Mouse (Mus musculus) bone marrow, adult 2 months (tissue): Measurements from ENCODE around the gene Tnfsfm13. TPM values are rescaled to one million over a fixed set of nuclear protein-coding genes. Genes with fewer than 3 reads are reported as not detected.

ENCODE experiments used
- H3K27ac ChIP-seq: fragments of 200-500 bp; 2 replicates; pipeline ENCODE4 v1.5.1; 2012; ENCODE audit warnings: low read depth, mild to moderate bottlenecking, control low read depth, inconsistent platforms, low read length; ENCODE audit not compliant: control insufficient read depth, poor library complexity, insufficient read depth
- H3K4me1 ChIP-seq: fragments of 200-500 bp; 2 replicates; pipeline ENCODE4 v1.6.1; 2011; ENCODE audit warnings: low read length; ENCODE audit not compliant: control insufficient read depth, insufficient read depth
- H3K4me3 ChIP-seq: fragments of 200-500 bp; replicated peaks from 2 replicates; pipeline ENCODE3; 2011; ENCODE audit warnings: mild to moderate bottlenecking, low read depth, low read length, control low read depth; ENCODE audit not compliant: control insufficient read depth
- CTCF ChIP-seq: fragments of 200-500 bp; IDR thresholded peaks from 2 replicates; pipeline ENCODE4 v1.5.1; 2011; ENCODE audit warnings: low read length, control low read depth; ENCODE audit not compliant: control insufficient read depth, insufficient read depth
- POLR2A ChIP-seq: fragments of 200-500 bp; IDR thresholded peaks from 2 replicates; pipeline ENCODE4 v1.6.1; 2011; ENCODE audit warnings: low read depth, mild to moderate bottlenecking, control low read depth, low read length, borderline replicate concordance; ENCODE audit not compliant: control insufficient read depth
- WGBS: fragments of 180-500 bp; shearing (Covaris S2); methylation state at CpG from one replicate; pipeline ENCODE4 v1.1.7; 2018; 5-methylcytosine and 5-hydroxymethylcytosine counted together
- polyA plus RNA-seq: library from polyadenylated mRNA; stranded (reverse); fragments of >200 nt; gene quantifications from 2 replicates; pipeline ENCODE4 v1.2.4, GENCODE M21; 2011; ENCODE audit warnings: low replicate concordance; ENCODE audit not compliant: missing spikeins, insufficient read depth, insufficient read length

Tnfsfm13 gene
- polyA plus RNA-seq, 1 experiment, result 17.0 TPM

DNA sequence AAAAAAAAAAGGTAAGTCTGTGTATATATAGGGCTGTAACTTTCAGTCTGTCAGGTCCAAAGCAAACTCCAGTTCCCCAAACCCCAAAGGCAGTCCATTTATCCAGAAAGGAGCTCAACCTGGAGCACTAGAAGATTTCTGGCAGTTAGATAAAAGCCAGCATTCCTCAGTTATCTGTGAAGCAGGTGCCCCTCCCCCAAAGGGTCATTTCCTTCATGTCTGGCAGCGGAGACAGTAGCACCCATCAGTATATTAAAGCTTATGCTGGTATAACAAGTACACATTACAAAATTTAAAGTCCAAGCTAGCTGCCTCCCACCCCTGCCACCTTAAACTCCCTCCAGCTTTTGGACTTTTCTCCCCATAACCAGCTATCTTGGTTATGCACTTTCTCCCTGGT, 3.7 kb upstream of the Tnfsfm13 start:
- Histone ChIP-seq H3K27ac (no peak overlapping the region), H3K4me1 (peaks cover 1% of the 10 kb centered on the region; the same call in 1 of the 2 replicates), H3K4me3 (no peak overlapping the region)
- TF ChIP-seq POLR2A (no peak), CTCF (no peak)
- WGBS, result 61% methylated on average over 1 of the region's 1 CpGs

- no peak for TF ChIP-seq CTCF
- TF ChIP-seq POLR2A, result no peak
- Histone ChIP-seq H3K4me3 (no peak overlapping the region), H3K4me1 (peaks cover 1% of the 10 kb centered on the region; the same call in 1 of the 2 replicates), H3K27ac (no peak overlapping the region)
- WGBS, result 72% methylated on average over 5 of the region's 5 CpGs
These were observed 2.7 kb upstream of the Tnfsfm13 start for GRCm38 (mm10) chr11:69698574-69698973.

- TF ChIP-seq CTCF (no peak), POLR2A (no peak)
- Histone ChIP-seq H3K27ac (no peak overlapping the region), H3K4me3 (no peak overlapping the region), H3K4me1 (peaks cover 1% of the 10 kb centered on the region; the same call in 1 of the 2 replicates)
- WGBS, result 83% methylated on average over 3 of the region's 3 CpGs
These were observed 1.5 kb upstream of the Tnfsfm13 start for GRCm38 (mm10) chr11:69697396-69697795.

DNA sequence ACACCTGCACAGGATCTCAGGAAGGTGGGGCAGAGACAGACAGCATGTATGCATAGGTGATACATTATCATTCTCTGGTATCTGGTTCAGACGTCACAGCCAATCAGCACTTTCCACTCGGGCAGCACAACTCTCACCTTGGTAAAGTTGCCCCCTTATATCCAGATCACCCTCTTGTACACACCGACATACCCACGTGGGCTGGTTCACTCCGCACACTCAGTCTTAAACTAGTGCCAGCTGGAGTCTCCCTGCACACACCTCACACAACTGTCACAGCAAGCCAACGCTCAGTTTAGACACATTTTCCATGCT, 895 bp downstream of the Tnfsfm13 start:
- no peak for TF ChIP-seq POLR2A
- TF ChIP-seq CTCF, result no peak
- Histone ChIP-seq H3K4me1 (peaks cover 1% of the 10 kb centered on the region; the same call in 1 of the 2 replicates), H3K4me3 (peak overlapping the region; percentile 43), H3K27ac (peak overlapping the region; percentile 50; the same call in 1 of the 2 replicates)
- 67% methylated on average over 6 of the region's 6 CpGs for WGBS

GRCm38 (mm10) chr11:69693421-69693965, 2.4 kb downstream of the Tnfsfm13 start:
- no peak overlapping the region for H3K27ac ChIP-seq
- WGBS, result 66% methylated on average over 11 of the region's 11 CpGs
- peaks cover 1% of the 10 kb centered on the region; the same call in 1 of the 2 replicates for H3K4me1 ChIP-seq
- TF ChIP-seq POLR2A (no peak), CTCF (no peak)
- no peak overlapping the region for H3K4me3 ChIP-seq

- TF ChIP-seq CTCF (no peak), POLR2A (no peak)
- Histone ChIP-seq H3K27ac (no peak overlapping the region), H3K4me3 (no peak overlapping the region), H3K4me1 (peaks cover 1% of the 10 kb centered on the region; the same call in 1 of the 2 replicates)
- 83% methylated on average over 6 of the region's 6 CpGs for WGBS
These were observed 3.0 kb downstream of the Tnfsfm13 start for GRCm38 (mm10) chr11:69692863-69693262.

DNA sequence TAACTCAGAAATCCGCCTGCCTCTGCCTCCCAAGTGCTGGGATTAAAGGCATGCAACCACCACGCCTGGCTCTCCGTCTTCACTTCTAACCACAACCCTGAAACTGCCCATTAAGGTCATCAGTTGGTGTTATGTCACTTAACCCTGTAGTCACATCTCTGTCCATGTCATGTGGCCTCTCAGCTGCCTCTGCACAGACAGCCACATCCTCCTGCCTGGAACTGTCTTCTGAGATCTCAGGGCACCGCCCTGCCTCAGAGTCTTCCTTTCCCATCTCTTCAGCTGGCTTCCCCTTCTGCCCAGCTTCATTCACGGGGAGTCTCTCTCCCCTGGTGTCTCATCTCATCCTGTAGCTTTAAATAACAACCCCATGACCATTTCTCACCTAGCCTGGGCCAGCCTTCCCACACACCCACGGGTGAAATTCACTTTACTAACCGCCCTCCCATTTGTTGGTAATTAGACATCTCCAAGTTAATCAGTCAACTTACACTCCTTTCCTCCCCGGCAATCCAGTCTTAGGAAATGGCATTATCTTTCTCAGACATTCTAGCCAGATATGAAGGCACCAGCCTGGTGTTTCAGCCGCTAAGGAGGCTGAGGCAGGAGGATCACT, 3.6 kb downstream of the Tnfsfm13 start:
- Histone ChIP-seq H3K4me3 (no peak overlapping the region), H3K27ac (no peak overlapping the region), H3K4me1 (peaks cover 1% of the 10 kb centered on the region; the same call in 1 of the 2 replicates)
- 45% methylated on average over 9 of the region's 9 CpGs for WGBS
- TF ChIP-seq CTCF, result no peak
- no peak for TF ChIP-seq POLR2A

DNA sequence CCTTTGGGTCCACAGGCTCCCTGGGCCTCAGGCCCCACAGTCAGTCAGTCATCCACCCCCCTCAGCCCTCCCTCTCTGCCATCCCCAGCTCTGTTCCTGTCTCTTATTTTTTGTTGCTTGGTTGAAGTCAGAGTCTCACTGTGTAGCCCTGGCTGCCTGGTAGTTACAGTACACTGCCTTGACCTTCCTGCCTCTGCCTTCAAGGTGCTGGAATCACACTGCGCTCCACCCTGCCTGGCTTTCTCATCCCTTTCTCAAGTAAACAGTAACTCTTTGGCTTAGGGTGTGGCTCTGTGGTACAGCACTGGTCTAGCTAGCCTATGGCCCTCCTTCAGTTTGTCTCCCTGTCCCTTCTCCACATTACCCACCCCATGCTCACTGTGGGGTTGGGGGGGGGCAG, 6.0 kb downstream of the Tnfsfm13 start:
- peaks cover 3% of the 10 kb centered on the region for H3K4me1 ChIP-seq
- no peak for TF ChIP-seq CTCF
- TF ChIP-seq POLR2A, result no peak
- 94% methylated on average over 1 of the region's 1 CpGs for WGBS
- H3K27ac ChIP-seq, result no peak overlapping the region
- H3K4me3 ChIP-seq, result no peak overlapping the region

GRCm38 (mm10) chr11:69687061-69687460, 8.8 kb downstream of the Tnfsfm13 start:
- H3K4me1 ChIP-seq, result peaks cover 3% of the 10 kb centered on the region
- H3K4me3 ChIP-seq, result no peak overlapping the region
- TF ChIP-seq CTCF, result no peak
- no peak overlapping the region for H3K27ac ChIP-seq
- whole genome bisulfite sequencing, result 85% methylated on average over 5 of the region's 5 CpGs

DNA sequence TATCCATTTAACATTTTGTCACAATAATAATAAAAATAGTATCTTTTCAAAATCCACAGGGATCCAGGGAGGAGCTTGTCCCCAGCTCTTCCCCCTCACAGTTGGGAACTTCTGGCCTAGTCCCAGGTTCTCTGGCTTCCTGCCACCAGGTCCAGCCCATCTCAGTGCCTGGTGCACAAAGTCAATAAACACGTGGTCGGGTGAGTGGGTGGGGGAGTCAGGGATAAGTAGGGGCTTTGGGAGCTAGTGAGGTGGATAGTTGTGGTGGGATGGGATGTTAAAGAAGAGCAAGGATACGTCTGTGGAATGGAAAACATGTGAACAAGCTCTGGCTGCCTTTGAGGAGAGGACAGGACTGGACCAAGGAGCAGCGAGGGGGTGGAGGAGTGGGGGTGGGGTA, 9.5 kb downstream of the Tnfsfm13 start:
- WGBS, result 42% methylated on average over 4 of the region's 4 CpGs
- Histone ChIP-seq H3K4me3 (no peak overlapping the region), H3K4me1 (peaks cover 3% of the 10 kb centered on the region), H3K27ac (no peak overlapping the region)
- no peak for TF ChIP-seq POLR2A
